Mouse (Mus musculus): ENCODE results near the gene Snx33. TPM values are rescaled to one million over a fixed set of nuclear protein-coding genes. Genes with fewer than 3 reads are reported as not detected.
A peak's percentile ranks its signal among the peaks of the same experiment; 100 is the strongest.
"Not testable (repeated sequence)": the region's sequence is repeated elsewhere in the genome, so short reads cannot be mapped to it uniquely, and the experiment has no call there.

The Snx33 gene
- total RNA-seq, 2 experiments from 2014 or later = 16.6 to 19.5 TPM

DNA sequence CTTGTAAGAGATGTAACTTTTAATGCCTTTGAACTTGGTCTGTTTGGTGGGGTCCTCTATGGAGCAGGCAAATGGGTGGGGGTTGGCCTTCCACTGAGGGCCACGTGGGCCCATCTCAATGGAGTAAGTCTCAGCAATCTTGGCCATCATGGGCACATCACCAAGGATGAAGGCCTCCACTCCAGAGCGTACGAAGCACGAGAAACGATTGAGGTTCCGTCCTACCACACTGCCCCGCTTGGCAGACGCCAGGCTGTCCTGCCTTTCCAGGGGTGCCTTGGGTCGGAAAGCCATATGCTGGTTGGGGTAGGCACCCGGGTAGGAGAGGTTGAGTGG, 2.2 kb downstream of the Snx33 start:
- DNase-seq = no peak

DNA sequence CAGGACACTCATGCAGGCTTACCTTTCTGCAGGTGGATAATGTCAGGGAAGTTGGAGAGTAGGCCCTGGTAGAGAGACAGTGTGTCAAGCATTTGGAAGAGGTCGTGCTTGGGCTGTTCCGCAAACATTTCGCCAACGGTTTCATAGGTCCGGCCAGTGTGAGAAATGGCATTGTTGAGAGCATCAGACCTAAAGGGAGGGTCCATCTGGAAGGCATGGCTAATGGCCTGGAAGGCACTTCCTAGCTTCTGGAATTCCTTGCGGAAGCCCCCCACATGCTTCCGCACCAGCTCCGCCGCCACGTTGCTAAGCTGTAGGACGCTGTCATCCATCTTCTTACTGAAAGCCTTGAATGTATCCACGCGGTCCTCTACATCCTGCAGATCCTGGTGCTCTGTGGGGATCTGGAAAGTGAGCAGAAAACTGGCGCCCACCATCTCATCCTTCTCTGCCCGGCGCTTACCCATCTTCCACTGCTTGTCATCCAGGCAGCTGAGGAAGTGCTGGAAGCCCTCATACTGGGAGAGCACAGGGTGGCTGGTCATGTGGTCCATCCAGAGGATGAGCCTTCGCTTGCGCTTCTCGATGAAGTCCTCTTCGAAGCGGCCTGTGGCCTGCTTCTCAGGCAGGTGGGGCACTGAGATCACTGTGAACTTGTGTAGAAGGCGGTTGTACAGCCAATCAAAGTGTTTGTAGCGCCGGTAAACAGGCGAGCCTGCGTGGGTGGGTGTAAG, 2.7 kb downstream of the Snx33 start:
- no peak for DNase-seq

DNA sequence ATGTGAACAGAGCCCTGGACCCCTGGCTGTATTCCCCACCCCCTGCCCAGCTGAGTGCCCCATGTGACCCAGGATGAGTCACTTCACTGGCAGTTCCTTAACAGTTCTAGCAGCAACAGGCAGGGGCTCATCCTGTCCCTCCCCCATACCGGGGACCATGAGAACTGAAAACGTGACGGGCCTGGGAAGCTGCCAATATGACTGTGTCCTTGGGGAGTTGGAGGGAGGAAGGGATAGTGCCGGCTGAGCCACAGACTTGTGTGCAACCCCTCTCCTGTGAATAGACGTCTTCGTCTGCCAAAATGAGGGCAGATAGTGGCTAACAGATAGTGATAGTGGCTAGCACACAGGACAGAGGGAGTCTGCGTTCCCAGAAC, 3.5 kb downstream of the Snx33 start:
- peak; percentile 95 for DNase-seq

DNA sequence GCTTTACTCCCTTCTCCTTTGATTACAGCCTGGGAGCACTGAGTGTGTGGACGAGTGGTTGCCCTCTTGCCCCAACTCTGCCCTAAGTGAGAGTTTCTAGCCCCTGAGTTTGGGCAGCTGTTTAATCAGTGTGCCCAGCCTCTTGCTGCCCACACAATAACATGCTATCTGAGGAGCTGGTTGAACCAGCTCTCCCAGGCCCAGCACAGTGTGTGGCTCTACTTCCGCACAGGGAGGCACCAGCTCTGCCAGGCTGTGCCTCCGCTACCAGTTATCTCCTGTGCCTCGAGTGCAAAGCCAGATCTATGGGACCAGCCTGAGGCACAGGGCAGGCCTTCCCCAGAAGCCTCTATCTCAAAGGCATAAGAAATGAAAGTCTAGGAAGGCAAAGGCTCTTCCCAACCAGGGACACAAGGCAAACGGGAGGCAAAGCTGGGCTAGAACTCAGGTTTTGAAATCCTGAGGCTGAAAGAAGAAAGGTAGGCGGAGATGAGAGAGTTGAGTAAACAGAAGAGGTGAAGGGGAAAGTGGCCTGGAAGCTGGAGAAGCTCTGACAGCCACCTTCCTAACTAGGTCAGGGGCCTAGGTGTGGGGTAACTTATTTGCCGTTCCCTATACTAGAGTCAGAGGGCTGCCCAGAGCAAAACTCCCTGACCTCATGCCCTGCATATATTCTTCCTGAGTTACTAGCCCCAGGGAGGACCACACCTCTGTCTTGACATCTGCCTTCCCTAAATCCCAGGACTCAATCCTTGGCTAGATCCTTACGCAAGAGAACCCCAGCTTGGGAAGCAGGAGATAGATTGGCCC, 4.1 kb downstream of the Snx33 start:
- DNase-seq = no peak

DNA sequence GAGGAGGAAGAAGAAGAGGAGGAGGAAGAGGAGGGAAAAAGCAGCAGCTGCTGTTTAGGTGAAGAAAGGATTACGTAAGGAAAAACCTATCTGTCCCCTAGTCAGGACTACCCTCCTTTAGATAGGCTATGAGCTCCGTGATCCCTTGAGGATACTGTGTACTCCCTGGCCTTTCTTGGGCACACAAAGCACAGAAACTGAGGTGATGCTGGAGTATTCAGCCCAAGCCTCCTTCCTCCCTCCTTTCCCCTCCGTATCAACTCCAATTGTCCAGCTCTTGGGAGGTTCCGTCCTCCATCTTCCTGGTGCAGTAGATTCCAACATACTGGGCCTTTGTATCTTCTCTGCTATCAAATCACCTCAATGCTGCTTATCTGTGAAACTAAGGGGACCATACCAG, 5.4 kb downstream of the Snx33 start:
- DNase-seq = no peak

DNA sequence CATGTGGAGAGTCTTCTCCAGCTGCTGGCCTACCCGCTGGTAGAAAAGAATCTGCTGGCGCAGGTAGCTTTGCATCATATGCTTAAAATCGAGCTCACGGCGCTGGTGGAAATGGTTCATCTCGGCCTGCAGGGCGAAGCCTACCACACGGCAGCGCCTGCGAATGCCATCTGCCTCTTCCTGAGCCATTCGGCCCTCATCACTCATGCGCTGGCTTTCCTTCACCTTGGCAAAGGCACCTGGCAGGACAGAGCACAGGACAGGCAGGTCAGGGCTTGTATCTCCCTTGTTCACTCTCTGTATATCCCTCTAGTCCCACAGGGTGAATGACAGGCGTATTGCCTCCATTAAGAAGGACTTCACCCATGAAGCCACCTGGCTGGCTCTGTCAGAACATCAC, 9.7 kb downstream of the Snx33 start:
- DNase-seq = no peak

DNA sequence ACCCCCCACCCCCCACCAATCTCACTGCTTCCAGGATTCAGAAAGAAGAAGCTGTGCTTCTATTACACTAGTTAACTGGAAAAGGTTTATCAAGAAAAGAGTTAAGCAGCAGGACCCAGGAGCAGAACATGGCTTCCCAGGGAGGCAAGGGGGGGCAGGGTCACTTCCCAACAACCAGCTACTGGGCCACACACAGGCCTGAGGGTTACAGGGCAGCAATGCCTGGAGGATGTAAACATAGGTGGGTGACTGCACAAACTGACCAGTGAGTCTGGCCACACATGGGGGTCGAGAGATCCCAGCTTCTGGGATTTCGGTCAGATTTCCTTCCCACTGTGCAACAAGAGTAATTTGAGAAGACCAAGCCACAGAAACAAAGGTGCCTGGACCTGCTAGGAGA, 11.0 kb downstream of the Snx33 start:
- no peak for DNase-seq

DNA sequence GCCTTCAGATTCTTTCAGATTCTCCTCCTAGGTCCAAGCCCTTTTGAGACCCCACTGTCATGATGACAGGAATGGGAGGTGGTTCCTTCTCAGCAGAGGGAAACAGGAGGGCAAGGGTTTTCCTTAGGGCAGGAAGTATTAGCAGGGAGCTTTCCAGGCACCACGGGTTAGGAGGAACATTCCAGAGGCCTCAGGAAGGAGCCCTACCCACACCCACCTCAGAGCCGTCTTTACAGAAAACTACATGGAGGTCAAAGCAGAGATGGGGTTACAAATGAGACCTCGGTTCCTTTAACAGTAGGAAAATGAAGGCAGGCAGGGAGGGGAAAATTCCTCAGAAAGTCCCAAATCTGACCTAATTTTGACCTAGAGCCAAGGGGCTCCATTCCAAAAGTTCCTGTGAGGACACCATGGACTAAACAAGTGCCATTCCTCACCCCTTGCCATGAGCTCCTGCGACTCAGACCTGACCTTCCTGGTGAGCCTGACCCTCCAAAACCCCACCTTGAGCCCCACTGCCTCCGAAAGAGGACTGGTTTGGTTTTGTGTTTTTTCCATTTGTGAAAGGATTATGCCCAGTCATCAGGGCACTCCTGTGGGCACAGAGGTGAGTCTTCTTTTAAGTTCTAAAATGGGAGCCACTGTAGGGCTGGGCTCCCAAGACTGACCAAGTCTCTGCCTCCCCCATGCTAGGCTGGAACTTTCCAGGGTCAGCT, 12.3 kb downstream of the Snx33 start:
- DNase-seq = peak; percentile 69

DNA sequence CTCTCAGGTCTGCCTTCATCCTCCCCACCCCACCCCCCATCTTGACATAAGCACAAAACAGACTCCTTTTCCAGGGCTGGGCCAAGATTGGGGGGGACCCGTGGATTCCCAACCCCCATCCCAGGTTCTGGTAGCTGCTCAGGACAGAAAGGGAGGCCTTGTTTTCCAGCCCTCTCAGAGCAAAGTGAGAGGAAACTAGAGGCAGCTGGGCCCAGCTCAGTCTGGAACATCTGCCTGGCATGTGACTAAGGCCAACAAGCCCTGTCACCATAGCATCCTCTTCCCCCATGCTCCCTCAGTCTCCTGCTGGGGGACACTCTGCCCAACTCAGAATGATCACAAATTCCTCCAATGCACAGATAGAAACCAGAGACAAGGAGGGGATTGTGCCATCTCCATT, 13.1 kb downstream of the Snx33 start:
- DNase-seq = no peak

DNA sequence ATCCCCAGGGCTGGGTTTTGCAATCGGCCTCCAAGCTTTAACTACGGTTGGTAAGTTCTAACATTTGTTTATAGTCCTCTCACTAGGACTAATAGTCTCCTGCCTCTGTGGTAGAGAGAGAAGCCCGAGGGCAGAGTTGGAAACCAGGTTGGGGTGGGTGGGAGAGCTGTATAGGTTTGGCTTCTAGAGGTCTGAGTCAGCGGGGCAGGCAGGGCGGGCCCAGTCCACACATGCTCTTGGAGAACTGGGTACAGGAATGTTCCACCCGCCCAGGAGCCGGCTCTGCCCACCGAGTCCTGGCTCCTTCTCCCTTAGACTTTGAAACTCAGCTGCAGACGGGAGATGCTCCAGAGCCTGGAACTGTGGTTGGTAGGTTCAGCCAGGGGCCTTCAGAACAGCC, 14.2 kb downstream of the Snx33 start:
- DNase-seq = no peak

DNA sequence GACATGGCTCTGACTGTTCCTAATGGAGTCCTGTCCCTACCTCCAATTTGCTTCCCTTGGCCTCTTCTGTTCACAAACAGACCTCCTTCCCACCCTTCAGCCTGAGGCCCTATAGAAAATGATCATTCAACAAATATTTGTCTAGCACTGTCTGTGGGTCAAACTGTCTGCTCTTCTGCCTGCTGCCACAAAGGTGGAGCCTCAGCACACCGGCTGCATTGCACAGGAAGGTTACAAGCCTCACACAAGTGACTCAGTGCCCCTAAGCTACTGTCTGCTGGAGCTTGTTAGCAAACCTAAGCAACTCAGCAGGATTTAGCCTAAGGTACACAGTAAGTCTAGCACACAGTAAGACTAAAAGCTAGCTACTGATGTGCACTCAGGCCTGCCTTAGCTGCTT, 17.2 kb downstream of the Snx33 start:
- DNase-seq = no peak

DNA sequence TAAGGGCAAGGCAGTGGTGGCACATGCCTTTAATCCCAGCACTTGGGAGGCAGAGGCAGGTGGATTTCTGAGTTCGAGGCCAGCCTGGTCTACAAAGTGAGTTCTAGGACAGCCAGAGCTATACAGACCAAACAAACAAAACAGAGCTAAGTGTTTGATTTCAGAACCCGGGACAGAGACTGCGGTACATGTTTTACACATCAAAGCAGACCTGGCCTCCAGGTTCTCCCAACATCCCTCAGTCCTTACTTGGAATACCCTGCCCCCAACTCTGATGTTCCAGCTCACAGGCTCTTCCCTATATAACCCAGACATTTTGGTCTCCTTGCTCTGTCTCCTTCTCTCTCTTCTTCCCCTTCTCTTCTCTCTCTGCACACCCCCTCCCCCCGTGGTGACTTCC, 18.2 kb downstream of the Snx33 start:
- not testable (repeated sequence) for DNase-seq

DNA sequence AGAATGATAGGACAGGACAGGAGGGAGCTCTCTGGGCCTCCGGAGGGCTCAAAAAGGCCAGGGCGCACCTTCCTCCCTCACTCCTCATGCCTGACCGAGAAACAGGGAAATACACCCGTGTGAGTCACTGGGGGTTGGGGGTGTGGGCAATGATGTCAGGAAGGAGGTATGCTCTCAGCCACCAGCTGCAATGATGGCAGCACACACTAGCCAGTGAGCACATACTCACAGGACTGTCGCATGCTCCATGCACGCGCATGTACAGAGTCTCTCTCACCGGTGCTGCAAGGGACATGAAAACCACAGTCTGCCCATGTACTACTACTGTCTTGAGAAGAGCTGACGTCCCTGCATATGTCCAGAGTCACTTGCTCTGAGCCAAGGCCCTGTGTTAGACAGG, 20.6 kb downstream of the Snx33 start:
- no peak for DNase-seq

DNA sequence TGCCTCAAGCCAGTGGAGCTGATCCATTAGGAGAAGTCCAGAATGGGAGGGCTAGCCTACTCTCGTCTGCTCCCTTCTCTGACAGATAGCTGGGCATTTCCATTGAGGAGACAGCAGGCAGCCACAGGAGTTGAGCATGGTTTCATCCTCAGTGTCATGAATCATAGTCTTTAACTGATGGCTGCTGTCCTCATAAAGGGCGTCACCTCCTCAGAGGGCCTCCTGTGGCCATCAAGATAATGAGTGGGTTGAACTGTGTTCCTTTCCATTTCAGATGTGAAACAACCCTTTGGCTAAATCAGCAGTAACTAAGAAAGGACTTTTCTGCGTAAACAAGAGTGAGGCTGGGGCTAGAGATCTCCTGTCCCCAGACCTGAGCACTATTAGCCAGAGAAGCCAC, 24.5 kb downstream of the Snx33 start:
- DNase-seq = no peak

DNA sequence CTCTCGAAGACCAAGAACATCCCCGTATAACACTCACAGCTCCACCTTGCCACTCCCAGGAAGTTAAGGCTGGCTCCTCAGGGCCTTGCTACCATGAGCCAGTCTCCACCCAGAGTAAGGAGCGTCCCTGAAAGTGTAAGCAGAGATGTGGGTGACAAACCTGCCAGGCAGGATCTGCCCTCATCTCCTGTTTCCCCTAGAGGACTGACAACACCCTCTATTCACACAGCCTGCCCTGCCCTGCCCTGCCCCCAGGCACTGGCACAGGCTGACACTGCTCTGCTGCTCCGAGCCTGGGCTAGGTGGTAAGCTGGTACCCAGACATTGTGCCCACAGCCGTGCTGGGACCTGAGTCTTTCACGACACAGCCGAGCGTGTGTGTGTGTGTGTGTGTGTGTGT, 27.0 kb downstream of the Snx33 start:
- DNase-seq = no peak

DNA sequence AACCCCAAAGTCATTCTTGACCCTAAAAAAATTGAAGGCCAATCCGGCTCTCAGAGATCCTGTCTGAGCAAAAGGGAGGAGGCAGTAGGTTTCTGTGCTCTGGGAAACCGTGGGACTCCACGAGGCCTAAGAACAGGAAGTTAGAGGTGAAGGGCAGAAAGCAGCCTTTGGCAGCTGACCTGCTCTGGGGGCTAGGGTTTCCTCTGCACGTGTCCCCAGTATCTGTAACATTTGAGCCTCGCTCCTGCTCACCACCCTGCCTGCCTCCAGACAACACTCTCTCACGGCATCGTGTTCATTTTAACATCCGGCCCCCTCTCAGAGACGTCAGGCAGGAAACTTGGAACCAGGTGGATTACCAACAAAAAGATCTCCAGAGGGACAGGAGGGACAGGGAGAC, 27.6 kb downstream of the Snx33 start:
- DNase-seq = no peak

DNA sequence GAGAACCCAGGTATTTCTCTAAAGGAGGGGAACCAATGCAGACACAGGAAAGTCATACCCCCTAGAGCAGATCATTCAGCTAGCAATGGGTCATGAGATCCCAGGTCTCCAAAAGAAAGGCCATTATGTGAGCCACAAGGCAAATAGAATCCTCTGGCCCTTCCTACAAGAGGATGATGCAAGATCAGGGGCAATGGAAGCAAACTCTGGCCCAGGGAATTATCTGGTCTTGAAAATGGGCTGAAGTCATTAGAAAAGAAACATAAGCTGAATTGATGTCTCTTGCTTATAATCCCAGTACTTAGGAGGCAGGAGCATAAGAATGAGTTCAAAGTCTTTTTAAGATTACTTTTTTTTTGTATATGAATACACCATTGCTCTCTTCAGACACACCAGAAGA, 28.1 kb downstream of the Snx33 start:
- DNase-seq = no peak

DNA sequence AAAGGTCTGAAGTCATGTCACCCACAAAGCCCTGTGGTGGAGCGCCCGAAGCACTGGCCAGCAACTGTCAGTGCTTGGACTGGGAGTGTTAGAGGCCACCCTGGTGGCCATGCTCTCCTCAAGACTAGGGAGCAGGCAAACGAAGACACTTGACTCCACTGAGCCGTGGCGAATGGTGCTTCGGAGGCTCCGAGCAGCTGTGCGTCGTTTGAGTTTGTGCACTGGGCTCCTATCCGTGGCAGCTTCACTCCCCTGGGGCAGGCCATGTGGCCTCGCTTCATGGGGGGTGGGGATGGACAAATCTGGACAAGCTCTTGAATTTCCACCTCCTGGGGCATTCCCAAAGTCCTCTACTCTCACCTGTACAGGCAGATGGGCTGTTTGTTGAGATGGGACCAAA, 28.8 kb downstream of the Snx33 start:
- DNase-seq = no peak

DNA sequence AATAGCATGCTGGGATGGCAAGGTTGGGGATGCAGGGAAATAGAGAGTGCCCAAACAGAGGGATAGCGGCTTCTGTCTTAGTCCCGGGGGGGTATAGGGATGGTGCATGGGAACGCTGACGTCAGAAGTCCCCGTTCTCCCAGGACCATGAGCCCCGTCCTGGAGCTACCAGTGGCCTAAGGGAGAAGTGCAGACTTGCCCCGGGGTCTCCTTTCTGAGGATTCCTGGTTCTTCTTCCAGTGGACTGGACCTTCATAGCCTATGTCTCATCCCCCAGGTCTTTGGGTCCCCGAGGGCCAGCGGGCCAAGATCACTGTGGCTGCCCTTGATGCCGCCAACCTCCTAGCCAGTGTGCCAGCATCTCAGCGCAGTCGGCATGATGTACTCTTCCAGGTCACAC, 31.4 kb downstream of the Snx33 start:
- DNase-seq = no peak

DNA sequence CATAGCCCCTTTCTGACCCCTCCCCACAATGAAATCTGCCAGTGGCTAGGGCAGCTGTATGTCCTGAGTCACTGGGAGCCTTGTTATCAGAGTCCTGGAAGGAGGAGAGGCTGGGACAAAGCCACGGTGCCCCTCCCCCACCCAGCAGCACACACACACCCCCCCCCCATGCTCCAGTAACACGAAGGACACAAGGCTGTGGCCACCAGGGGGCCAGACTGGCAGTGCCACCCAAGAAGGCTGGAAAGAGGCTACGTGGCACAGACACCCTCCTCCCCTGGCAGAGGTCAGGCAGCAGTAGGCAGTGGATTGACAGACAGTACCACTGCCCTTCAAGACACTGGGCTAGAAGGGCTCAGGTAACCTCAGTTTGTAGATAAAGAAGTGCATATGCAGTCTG, 34.2 kb downstream of the Snx33 start:
- DNase-seq = peak; percentile 70

DNA sequence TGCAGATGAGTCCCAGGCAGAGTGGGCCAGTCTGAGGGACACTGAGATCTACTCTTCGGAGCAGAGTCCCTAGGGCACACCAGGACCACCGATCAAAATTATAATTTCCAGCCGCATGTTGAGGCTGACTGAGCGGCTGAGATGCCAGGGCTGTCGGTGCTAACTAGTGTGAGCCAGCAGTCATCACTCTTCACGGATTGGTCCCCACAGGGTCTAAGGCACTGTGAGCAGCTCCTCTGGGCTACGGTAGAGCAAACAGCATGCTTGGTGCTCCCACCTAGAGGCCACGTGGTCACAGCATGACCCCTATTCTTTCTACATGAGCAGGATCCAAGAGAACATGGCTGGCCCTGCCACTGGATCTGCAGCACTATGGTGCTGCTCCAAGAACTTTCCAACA, 34.9 kb downstream of the Snx33 start:
- no peak for DNase-seq

DNA sequence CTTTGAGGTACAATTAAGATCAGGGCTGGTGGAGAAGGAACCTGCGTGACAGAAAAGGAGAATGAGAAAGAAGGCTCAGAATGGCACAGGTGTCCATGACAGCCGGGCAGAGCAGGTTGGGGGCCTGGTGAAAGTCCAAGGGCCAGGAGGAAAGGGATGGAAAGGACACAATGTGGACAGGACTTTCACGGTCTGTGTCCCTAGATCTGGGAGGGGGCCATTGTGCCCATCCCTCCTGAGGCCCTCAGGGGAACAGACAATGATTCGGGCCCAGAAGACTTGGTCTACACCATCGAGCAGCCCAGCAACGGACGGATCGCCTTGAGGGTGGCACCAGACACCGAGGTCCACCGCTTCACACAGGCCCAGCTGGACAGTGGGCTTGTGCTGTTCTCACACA, 36.1 kb downstream of the Snx33 start:
- DNase-seq = no peak

DNA sequence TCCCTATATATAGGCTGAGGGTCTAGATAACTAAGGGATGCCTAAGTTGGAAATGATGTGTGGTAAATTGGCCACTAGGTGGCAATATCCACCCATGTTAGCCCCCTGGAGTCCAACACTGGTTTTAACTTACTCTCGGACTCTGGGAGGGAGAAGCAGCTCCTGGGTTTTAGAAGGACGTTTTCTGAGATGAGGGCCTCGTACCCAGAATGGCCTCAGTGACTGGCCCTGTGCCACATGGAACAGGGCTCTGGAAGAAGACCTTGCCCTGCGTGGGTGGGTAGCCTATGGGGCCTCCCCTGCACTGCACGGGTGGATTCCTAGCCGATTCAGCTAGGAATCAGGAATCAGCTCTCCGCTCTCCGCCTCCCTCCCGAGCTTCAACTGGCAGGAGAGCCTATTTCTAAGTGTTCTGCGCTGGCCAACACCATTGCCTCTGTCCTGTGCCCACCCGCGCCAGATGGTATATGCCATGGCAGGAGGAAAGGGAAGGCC, 36.6 kb downstream of the Snx33 start:
- peak; percentile 76 for DNase-seq
